Mouse (Mus musculus): ENCODE data around the gene Dnajc8. TPM values are rescaled to one million over a fixed set of nuclear protein-coding genes. Genes with fewer than 3 reads are reported as not detected.
"Not testable (repeated sequence)": the region's sequence is repeated elsewhere in the genome, so short reads cannot be mapped to it uniquely, and the experiment has no call there.

The Dnajc8 gene
- polyA plus RNA-seq, 1 experiment, result 173 TPM

- TF ChIP-seq CTCF (IDR thresholded peaks at IDR 0.05; ENCODE audit: control insufficient read depth, insufficient read depth, low read length) (no peak), POLR2A (IDR thresholded peaks at IDR 0.05; ENCODE audit: borderline replicate concordance, control insufficient read depth, low read depth, low read length) (peak; percentile 96)
- Histone ChIP-seq H3K4me3 (replicated peaks; ENCODE audit: control insufficient read depth, low read depth, low read length) (peak within 1 kb of the TSS; percentile 81), H3K27ac (ENCODE audit: control insufficient read depth, insufficient read depth, low read depth, low read length, poor library complexity) (peak within 1 kb of the TSS; percentile 82), H3K4me1 (ENCODE audit: control insufficient read depth, insufficient read depth, low read length) (peaks cover 6% of the 10 kb centered on the region)
- under 1% methylated on average over 63 of the region's 63 CpGs for WGBS
Measured at GRCm38 (mm10) chr4:132532981-132533916, 2.1 kb upstream of the Dnajc8 start, which contains the start of gene Atpif1. TSS of gene Atpif1 (minus strand) at chr4:132533659.

DNA sequence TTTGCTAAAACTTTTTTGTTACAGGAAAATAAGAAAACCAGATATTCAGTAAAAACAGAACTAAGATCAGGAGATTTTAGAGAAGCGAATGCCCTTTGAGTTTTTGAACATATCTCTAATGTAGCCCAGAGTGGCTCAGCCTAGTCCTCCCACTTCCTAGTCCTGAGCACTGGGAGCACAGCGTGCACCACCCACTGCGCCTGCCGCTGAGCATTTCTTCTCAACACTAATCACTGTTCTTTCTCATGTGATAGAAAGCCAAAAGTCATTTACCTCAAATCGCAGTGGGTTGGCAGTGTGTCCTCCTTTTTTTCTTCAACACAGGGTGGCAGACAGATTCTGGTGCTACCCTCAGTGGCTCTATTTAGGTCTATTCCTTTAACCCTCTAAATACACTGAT is 4.1 kb downstream of the Dnajc8 start:
- TF ChIP-seq CTCF (IDR thresholded peaks at IDR 0.05; ENCODE audit: control insufficient read depth, insufficient read depth, low read length) (no peak), POLR2A (IDR thresholded peaks at IDR 0.05; ENCODE audit: borderline replicate concordance, control insufficient read depth, low read depth, low read length) (no peak)
- Histone ChIP-seq H3K4me3 (replicated peaks; ENCODE audit: control insufficient read depth, low read depth, low read length) (no peak overlapping the region), H3K4me1 (ENCODE audit: control insufficient read depth, insufficient read depth, low read length) (peaks cover 6% of the 10 kb centered on the region), H3K27ac (ENCODE audit: control insufficient read depth, insufficient read depth, low read depth, low read length, poor library complexity) (no peak overlapping the region)
- 81% methylated on average over 5 of the region's 5 CpGs for WGBS

DNA sequence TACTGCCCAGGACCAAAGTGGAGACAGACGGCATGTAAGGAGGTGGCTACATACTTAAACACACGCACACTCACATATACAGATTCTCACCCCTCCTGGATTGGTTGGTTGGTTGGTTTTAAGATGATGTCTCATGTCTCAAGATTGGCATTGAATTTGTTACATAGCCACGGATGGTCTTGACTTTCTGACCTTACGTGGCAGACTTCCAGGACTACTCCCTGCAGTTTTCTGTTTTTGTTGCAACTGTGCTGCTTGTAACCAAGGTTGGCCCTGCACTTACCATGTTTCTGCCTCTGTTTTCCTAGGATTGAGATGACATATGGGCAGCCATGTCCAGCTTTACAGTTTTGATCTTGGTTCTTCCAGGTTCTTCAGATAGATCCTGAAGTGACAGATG is 6.1 kb downstream of the Dnajc8 start:
- no peak for TF ChIP-seq CTCF (IDR thresholded peaks at IDR 0.05; ENCODE audit: control insufficient read depth, insufficient read depth, low read length)
- no peak for TF ChIP-seq POLR2A (IDR thresholded peaks at IDR 0.05; ENCODE audit: borderline replicate concordance, control insufficient read depth, low read depth, low read length)
- peaks cover 5% of the 10 kb centered on the region for H3K4me1 ChIP-seq (ENCODE audit: control insufficient read depth, insufficient read depth, low read length)
- H3K4me3 ChIP-seq (replicated peaks; ENCODE audit: control insufficient read depth, low read depth, low read length), result no peak overlapping the region
- WGBS, result 83% methylated on average over 4 of the region's 4 CpGs
- H3K27ac ChIP-seq (ENCODE audit: control insufficient read depth, insufficient read depth, low read depth, low read length, poor library complexity), result no peak overlapping the region

DNA sequence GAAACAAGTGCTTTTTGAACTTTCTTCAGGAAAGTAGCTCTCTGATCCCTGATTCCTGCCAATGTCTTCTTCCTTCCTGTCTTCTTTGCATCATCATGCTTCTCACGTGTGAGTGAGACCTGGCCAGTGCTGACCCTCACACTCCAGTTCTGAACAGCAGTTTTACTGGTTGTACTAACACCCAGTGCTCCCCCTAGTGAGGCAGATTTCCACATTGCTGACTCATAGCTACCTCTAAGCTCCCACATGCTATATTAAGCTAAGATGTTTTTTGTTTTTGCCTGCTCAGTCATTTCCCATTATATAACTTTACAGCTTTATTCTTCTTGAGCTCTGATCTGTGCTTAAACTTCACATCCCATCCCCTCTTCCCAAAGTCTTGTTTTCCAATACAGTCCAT is 7.4 kb downstream of the Dnajc8 start:
- 13% methylated on average over 1 of the region's 1 CpGs for WGBS
- no peak overlapping the region for H3K27ac ChIP-seq (ENCODE audit: control insufficient read depth, insufficient read depth, low read depth, low read length, poor library complexity)
- peaks cover 1% of the 10 kb centered on the region; the same call in 1 of the 2 replicates for H3K4me1 ChIP-seq (ENCODE audit: control insufficient read depth, insufficient read depth, low read length)
- no peak overlapping the region for H3K4me3 ChIP-seq (replicated peaks; ENCODE audit: control insufficient read depth, low read depth, low read length)
- TF ChIP-seq CTCF (IDR thresholded peaks at IDR 0.05; ENCODE audit: control insufficient read depth, insufficient read depth, low read length) (no peak), POLR2A (IDR thresholded peaks at IDR 0.05; ENCODE audit: borderline replicate concordance, control insufficient read depth, low read depth, low read length) (no peak)

- Histone ChIP-seq H3K27ac (ENCODE audit: control insufficient read depth, insufficient read depth, low read depth, low read length, poor library complexity) (no peak overlapping the region), H3K4me1 (ENCODE audit: control insufficient read depth, insufficient read depth, low read length) (peaks cover 1% of the 10 kb centered on the region; the same call in 1 of the 2 replicates), H3K4me3 (replicated peaks; ENCODE audit: control insufficient read depth, low read depth, low read length) (no peak overlapping the region)
- 22% methylated on average over 8 of the region's 8 CpGs for WGBS
- peak; percentile 71 for TF ChIP-seq CTCF (IDR thresholded peaks at IDR 0.05; ENCODE audit: control insufficient read depth, insufficient read depth, low read length)
- no peak for TF ChIP-seq POLR2A (IDR thresholded peaks at IDR 0.05; ENCODE audit: borderline replicate concordance, control insufficient read depth, low read depth, low read length)
Measured at GRCm38 (mm10) chr4:132545851-132546250, 10.5 kb downstream of the Dnajc8 start.

DNA sequence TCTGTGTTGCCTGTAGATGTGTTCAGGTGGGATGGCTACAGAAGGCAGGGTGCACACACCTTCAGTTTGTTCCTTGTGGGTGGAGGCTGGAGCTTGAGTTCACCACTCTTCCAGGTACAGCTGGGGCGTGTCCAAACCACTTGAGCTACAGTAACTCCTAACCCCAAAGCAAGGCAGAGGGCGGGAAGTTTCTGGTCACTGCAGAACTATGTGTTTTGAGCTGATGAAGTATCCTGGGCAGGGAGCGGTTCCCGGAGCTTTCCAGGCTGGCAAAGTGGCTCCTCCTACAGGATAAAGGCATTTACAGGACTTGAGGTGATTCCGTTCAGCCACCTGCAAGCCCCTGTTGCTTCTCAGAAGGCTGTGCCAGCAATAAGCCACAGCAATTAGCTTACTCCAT is 18.9 kb downstream of the Dnajc8 start:
- 76% methylated on average over 5 of the region's 5 CpGs for WGBS
- Histone ChIP-seq H3K4me1 (ENCODE audit: control insufficient read depth, insufficient read depth, low read length) (peaks cover 8% of the 10 kb centered on the region), H3K4me3 (replicated peaks; ENCODE audit: control insufficient read depth, low read depth, low read length) (no peak overlapping the region), H3K27ac (ENCODE audit: control insufficient read depth, insufficient read depth, low read depth, low read length, poor library complexity) (no peak overlapping the region)
- TF ChIP-seq CTCF (IDR thresholded peaks at IDR 0.05; ENCODE audit: control insufficient read depth, insufficient read depth, low read length) (no peak), POLR2A (IDR thresholded peaks at IDR 0.05; ENCODE audit: borderline replicate concordance, control insufficient read depth, low read depth, low read length) (no peak)

DNA sequence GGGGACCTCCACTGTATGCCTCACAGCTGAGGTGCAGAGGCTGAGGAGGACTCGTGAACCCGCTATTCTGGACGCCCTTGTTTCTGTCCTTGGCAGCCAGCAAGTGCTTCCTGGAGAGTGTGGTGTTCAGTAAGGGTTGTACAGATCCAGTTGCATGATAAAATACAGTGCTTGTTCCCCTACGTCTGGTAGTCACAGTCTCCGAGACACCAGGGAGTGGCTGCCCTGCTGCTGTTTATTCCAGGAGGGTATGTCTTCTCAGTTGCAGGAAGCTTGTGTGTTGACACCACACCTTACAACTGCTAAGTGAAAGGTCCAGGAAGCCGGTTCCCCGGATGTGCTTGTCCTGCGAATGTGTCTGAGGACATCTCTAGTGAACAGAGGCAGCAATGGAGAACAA is 19.3 kb downstream of the Dnajc8 start:
- no peak overlapping the region for H3K4me3 ChIP-seq (replicated peaks; ENCODE audit: control insufficient read depth, low read depth, low read length)
- peaks cover 8% of the 10 kb centered on the region for H3K4me1 ChIP-seq (ENCODE audit: control insufficient read depth, insufficient read depth, low read length)
- TF ChIP-seq POLR2A (IDR thresholded peaks at IDR 0.05; ENCODE audit: borderline replicate concordance, control insufficient read depth, low read depth, low read length) (no peak), CTCF (IDR thresholded peaks at IDR 0.05; ENCODE audit: control insufficient read depth, insufficient read depth, low read length) (no peak)
- H3K27ac ChIP-seq (ENCODE audit: control insufficient read depth, insufficient read depth, low read depth, low read length, poor library complexity), result peak overlapping the region; percentile 16; the same call in 1 of the 2 replicates
- WGBS, result 20% methylated on average over 8 of the region's 8 CpGs

- 69% methylated on average over 7 of the region's 7 CpGs for WGBS
- H3K27ac ChIP-seq (ENCODE audit: control insufficient read depth, insufficient read depth, low read depth, low read length, poor library complexity), result peak overlapping the region; percentile 16; the same call in 1 of the 2 replicates
- not testable (repeated sequence) for H3K4me3 ChIP-seq (replicated peaks; ENCODE audit: control insufficient read depth, low read depth, low read length); H3K4me1 ChIP-seq (ENCODE audit: control insufficient read depth, insufficient read depth, low read length)
Measured at GRCm38 (mm10) chr4:132555550-132555949, 20.2 kb downstream of the Dnajc8 start.

Data from bone marrow, adult 2 months (tissue).